Mouse (Mus musculus) layer of hippocampus, adult 9-10 months (tissue): ENCODE data around the gene Cltc.
A peak's percentile ranks its signal among the peaks of the same experiment; 100 is the strongest.
"Not testable (repeated sequence)": the region's sequence is repeated elsewhere in the genome, so short reads cannot be mapped to it uniquely, and the experiment has no call there.

Experiments
- DNase-seq: peaks from one replicate; pipeline ENCODE4 v3.0.0; 2022; ENCODE audit warnings: low spot score

The Cltc gene

DNA sequence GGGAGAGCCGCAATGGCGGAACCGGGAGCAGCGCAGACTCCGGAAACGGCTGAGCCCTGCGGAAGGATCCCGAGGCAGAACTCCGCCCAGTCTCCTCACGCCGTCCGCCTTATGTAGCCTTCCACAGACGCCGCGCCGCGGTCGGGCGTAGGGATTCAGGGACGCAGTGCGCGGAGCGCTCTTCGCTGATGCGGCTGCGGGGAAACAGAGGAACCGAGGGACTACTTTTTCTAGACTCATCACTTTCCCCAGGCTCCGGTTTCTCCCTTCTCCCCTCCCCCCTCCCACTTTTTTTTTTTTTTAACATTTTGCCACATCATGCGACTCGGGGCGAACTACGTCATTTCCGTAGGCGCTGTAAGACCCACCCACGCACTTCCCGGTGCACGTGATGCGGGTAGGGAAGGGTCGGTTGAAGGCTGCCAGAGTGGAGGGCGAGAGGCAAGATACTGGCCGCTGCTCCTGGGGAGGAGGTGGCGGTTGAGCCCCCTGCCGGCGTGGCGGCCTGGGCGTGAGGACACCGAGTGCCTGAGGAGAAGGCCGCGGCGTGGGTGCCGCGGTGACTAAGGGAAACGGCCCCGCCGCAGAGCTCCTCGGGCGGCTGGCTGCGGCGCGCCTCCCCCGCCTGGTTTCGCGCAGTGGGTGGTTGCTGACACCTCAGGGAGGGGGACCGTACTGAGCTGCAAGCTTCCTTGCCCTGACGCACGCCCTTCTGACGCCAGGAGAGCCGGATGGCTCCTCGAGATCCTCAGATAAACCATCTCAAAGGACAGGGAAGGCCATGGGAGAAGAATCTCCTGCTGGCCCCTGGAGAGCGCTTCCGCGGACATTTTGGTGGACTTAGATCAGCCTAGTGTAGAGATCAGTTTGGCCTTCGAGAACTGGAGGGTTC lies at the start of gene Cltc:
Gene Cltc, minus strand, starts transcription at position 86 of the 892 bp plus-strand sequence.
- peak; percentile 93 for DNase-seq

DNA sequence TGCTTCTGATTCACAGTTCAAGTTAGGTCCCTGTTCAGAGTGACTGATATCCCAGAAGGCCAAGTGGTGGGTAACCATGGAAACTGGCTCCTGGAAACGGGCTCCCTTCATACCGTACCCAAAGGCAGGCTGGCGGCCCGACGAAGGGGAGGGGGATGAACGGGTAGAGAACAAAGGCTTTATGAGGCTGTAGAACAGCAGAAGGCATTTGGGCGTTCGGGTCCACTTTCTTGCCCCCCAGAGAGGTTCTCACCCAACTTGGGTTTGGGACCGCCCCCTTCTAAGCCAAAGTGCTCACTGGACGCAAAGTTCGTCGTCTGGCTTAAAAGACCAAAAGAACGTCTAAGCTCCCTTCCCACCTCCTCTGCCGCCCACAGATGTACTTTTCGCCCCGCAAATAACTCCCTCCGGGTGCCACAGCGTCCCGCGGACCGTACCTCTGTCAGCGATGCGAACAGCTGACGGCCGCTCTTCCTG lies 49.7 kb upstream of the Cltc start:
- DNase-seq = peak; percentile 33

GRCm38 (mm10) chr11:86794161-86794560 lies 36.8 kb upstream of the Cltc start:
- DNase-seq = no peak

DNA sequence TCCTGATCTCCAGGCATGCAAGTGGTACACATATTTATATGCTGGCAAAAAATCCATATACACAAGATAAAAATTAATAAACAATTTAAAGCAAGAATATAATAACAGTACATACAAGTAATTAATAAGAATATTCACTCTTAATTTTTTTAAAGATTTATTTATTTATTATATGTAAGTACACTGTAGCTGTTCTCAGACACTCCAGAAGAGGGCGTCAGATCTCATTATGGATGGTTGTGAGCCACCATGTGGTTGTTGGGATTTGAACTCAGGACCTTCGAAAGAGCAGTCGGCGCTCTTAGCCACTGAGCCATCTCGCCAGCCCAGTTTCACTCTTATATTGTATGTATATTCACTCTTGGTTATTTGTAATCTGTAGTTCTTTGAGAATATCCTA lies 30.1 kb upstream of the Cltc start:
- DNase-seq = not testable (repeated sequence)

DNA sequence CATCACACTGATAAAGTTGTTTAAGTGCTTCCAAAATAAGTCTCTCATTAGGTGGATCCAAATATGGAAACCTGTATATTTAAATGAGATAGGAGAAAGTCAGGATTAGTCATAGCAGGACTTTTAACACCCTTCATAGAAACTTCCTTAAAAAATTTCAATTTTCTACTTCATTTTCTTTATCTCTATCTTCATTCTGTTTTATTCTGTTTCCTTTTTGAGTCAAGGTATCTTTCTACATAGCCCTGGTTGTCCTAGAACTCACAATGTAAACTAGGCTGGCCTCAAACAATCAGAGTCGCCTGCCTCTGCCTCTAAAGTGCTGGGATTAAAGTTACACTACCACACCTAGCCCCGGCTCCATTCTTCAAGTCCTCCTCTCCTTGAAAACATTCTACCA lies 28.4 kb upstream of the Cltc start:
- no peak for DNase-seq

GRCm38 (mm10) chr11:86769884-86770283 lies 12.5 kb upstream of the Cltc start:
- no peak for DNase-seq

DNA sequence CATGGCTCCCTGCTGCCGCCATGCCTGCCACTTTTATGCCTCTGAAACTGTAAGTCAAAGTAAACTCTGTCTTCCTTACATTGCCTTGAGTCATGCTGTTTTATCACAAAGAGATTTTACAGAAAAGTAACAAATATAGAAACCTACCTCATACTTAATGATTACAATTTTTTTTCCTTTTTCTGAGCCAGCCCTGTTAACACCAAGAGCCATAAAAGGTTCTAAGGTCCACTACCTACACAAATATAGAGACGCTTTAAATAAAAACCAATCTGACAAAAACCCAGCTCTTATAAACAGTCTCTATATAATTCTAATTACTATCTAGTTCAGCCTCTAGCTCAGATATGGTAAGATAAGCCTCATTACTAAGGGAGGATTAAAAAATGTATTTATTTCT lies 7.1 kb upstream of the Cltc start:
- no peak for DNase-seq

DNA sequence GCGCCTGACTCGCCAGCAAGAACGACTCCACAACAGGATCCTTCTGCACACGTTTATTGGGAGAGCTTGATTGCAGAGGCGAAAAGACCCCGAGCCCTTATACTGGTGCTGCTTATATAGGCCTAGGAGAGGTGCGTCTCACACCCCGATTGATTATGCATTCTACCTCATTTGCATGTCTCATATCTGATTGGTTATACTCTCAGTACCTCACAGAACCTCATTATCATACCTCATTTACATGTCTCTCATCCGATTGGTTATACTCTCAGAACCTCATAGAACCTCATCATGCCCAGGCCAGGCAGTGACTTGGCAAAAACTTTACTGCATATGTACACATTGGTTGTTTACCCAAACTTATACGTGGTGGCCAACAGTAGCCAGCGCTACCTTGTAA lies 5.8 kb upstream of the Cltc start:
- not testable (repeated sequence) for DNase-seq

DNA sequence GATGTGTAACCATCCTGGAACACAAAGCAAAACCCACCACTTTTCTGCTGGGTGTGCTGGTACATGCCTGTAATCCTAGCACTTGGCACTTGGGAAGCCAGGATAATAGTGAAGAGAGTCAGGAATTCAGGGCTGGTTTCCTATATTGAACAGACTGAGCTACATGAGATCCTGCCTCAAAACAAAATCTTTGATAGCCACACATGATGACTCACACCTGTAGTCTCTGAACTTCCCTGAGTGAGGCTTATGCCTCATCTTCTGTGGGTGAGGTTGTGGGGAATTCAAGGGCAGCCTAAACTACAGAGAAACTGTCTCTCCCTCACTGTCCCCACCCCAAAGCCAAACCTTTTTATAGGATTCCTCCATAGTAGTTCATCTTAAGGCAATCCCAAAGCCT lies 3.0 kb upstream of the Cltc start:
- no peak for DNase-seq

GRCm38 (mm10) chr11:86759886-86760285 lies 2.5 kb upstream of the Cltc start:
- DNase-seq = no peak

GRCm38 (mm10) chr11:86759226-86759625 lies 1.9 kb upstream of the Cltc start:
- DNase-seq = no peak

- no peak for DNase-seq
Observed at GRCm38 (mm10) chr11:86758559-86758958, 1.2 kb upstream of the Cltc start.

DNA sequence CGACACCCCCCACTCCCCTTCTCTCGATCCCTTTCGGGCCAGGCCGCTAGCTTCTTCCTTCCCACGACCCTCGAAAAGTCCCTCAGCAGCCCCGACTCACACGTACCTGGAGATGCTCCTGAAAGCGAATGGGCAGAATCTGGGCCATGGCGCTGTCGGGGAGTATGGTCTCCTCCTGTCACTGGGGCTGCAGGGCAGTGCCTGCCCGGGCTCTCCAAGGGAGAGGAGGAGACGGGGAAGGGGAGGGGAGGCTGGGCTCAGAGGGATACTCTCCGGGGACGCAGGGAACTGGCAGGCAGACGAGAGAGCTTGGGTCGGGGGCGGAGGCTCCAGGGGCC lies 254 bp downstream of the Cltc start:
- no peak for DNase-seq

- no peak for DNase-seq
Observed at GRCm38 (mm10) chr11:86756156-86757141, 916 bp downstream of the Cltc start.

DNA sequence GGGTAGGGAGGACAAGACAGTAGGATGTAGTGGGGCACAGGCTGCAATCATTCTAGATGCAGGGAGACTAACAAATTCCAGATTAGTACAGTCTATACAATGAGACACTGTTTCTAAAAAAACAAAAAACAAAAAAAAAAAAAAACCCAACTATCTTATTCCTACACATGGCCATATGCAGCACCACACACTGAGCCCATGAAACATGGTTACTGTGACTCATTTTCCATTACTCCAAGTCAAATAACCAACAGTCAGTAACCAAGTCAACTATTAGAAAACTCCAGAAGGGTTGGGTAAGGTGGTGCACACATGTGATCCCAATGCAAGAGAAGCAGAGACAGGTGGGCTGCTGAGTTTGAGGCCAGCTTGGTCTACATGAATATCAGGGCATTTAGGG lies 5.0 kb downstream of the Cltc start:
- DNase-seq = no peak

- DNase-seq = no peak
Observed at GRCm38 (mm10) chr11:86751010-86751409, 6.4 kb downstream of the Cltc start.

DNA sequence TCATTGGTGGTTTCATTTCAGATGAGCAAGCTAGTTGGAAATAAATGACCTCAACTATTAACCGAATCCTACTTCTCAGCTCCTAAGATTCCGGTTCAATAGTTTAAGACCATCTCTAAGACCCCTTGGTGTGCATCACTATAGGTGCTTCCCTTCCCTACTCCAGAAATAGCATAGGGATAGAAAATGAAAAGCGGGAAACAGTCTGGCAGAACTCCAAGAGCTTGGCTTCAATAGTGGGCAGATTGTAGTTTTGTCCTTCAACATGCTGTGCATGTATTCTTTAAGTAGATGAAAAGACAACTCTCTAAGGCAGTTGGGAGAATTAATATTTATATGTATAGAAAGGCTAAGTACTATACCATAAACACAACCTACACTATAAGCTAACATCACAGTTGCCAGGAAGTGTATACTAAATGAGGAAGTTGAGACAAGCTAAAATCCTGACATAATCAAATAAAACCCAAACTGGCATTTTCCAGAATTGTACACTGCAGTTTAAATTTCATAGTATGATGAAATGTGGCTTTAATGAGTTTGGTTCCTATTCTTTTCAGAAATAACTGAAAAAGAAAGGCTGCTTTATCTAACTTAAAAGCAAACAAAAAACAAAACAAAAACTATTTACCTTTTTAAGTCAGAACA lies 7.5 kb downstream of the Cltc start:
- DNase-seq = no peak

GRCm38 (mm10) chr11:86745634-86746404 lies 11.5 kb downstream of the Cltc start:
- DNase-seq = no peak

GRCm38 (mm10) chr11:86742605-86743004 lies 14.8 kb downstream of the Cltc start:
- DNase-seq = no peak

DNA sequence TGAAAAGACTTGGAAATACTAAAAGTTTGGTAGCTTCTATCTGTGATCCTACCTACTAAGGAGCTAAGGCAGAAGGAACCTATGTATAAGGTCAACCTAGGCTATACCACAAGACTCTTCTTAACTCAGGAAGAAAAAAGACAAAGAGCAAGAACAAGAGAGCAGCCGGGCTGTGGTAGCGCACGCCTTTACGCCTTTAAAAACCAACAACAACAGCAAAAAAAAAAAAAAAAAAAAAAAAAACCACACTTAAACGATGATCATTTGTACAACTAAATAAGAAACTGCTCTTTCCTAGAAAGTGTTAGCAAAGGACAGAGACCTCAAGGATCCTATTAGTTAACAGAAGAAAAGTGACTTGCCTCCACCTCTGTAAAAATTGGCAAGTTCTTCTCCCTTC lies 15.9 kb downstream of the Cltc start:
- DNase-seq = no peak

- no peak for DNase-seq
Observed at GRCm38 (mm10) chr11:86739470-86739869, 17.9 kb downstream of the Cltc start.
